Mouse (Mus musculus): Measurements from ENCODE around the gene Btbd17.

Btbd17 gene

GRCm38 (mm10) chr11:114764820-114765818 lies 30.6 kb downstream of the Btbd17 start, which contains the start of gene Kif19a:
TSS of gene Kif19a (plus strand) at chr11:114765388.
- DNase-seq (ENCODE audit: low spot score): no peak

- DNase-seq (ENCODE audit: low spot score): no peak
These were observed 48.1 kb downstream of the Btbd17 start for GRCm38 (mm10) chr11:114747564-114748138.

- DNase-seq (ENCODE audit: low spot score): peak; percentile 69
These were observed 50.6 kb downstream of the Btbd17 start for GRCm38 (mm10) chr11:114745134-114745533.

- DNase-seq (ENCODE audit: low spot score): no peak
These were observed 54.3 kb downstream of the Btbd17 start for GRCm38 (mm10) chr11:114741451-114741850.

All from spleen, adult 12 weeks (tissue).